Mouse (Mus musculus) E14TG2a.4 (cell line): ENCODE results near the gene St6galnac4.

Experiments used
- H3K27me3 ChIP-seq: 2 replicates; pipeline ENCODE4 v1.6.1; 2014; ENCODE audit warnings: low read length, control low read depth; ENCODE audit not compliant: insufficient read depth
- H3K36me3 ChIP-seq: 2 replicates; pipeline ENCODE4 v1.6.1; 2014; ENCODE audit warnings: low read length, control low read depth; ENCODE audit not compliant: insufficient read depth
- H3K4me1 ChIP-seq: replicated peaks from 2 replicates; pipeline ENCODE4 v1.6.1; 2014; ENCODE audit warnings: low read depth, low read length, control low read depth
- H3K4me3 ChIP-seq: replicated peaks from 2 replicates; pipeline ENCODE4 v1.5.1; 2014; ENCODE audit warnings: mild to moderate bottlenecking, low read length
- H3K9me3 ChIP-seq: 2 replicates; pipeline ENCODE4 v1.6.1; 2014; ENCODE audit warnings: low read length, control low read depth
- CTCF ChIP-seq: conservative IDR thresholded peaks from 2 replicates; pipeline ENCODE4 v1.5.1; 2014; ENCODE audit warnings: low read length
- NANOG ChIP-seq: IDR thresholded peaks from 2 replicates; pipeline ENCODE4 v1.6.1; 2014; ENCODE audit warnings: borderline replicate concordance, low read length, mixed read lengths
- POU5F1 ChIP-seq: IDR thresholded peaks from 2 replicates; pipeline ENCODE4 v1.6.1; 2014; ENCODE audit warnings: low read length, borderline replicate concordance

Gene St6galnac4

GRCm38 (mm10) chr2:32575586-32576160, 11.2 kb upstream of the St6galnac4 start, which contains the start of gene 9430097D07Rik:
Gene 9430097D07Rik, minus strand, starts transcription at chr2:32575684.
- Histone ChIP-seq H3K27me3 (peaks cover 36% of the 10 kb centered on the region), H3K4me3 (peak within 1 kb of the TSS; percentile 84), H3K4me1 (peaks cover 56% of the 10 kb centered on the region), H3K9me3 (no peaks in the 10 kb centered on the region), H3K36me3 (peaks cover 23% of the 10 kb centered on the region)
- TF ChIP-seq POU5F1 (no peak), NANOG (no peak), CTCF (no peak)

GRCm38 (mm10) chr2:32576532-32576931, 10.4 kb upstream of the St6galnac4 start:
- no peak overlapping the region for H3K4me3 ChIP-seq
- peaks cover 36% of the 10 kb centered on the region for H3K27me3 ChIP-seq
- H3K36me3 ChIP-seq = peaks cover 23% of the 10 kb centered on the region
- H3K4me1 ChIP-seq = peaks cover 60% of the 10 kb centered on the region
- TF ChIP-seq NANOG (no peak), CTCF (no peak), POU5F1 (no peak)
- no peaks in the 10 kb centered on the region for H3K9me3 ChIP-seq

- H3K27me3 ChIP-seq = peaks cover 46% of the 10 kb centered on the region
- TF ChIP-seq CTCF (no peak), NANOG (no peak), POU5F1 (no peak)
- H3K36me3 ChIP-seq = peaks cover 8% of the 10 kb centered on the region
These were observed 8.5 kb upstream of the St6galnac4 start for GRCm38 (mm10) chr2:32578146-32579046.

GRCm38 (mm10) chr2:32581450-32582095, 5.3 kb upstream of the St6galnac4 start:
- Histone ChIP-seq H3K9me3 (no peaks in the 10 kb centered on the region), H3K4me3 (peak overlapping the region; percentile 24), H3K4me1 (peaks cover 46% of the 10 kb centered on the region), H3K27me3 (peaks cover 43% of the 10 kb centered on the region), H3K36me3 (no peaks in the 10 kb centered on the region)
- peak; percentile 23; the same call in 1 of the 2 replicates for TF ChIP-seq CTCF
- TF ChIP-seq POU5F1 = no peak

More at GRCm38 (mm10) chr2:32578146-32579046, 8.5 kb upstream of the St6galnac4 start:
- H3K4me1 ChIP-seq = peaks cover 54% of the 10 kb centered on the region
- peak overlapping the region; percentile 37; the same call in 1 of the 2 replicates for H3K4me3 ChIP-seq
- no peaks in the 10 kb centered on the region for H3K9me3 ChIP-seq

- peak overlapping the region; percentile 66 for H3K4me3 ChIP-seq
- peaks cover 58% of the 10 kb centered on the region for H3K4me1 ChIP-seq
- TF ChIP-seq CTCF (peak; percentile 99), NANOG (no peak), POU5F1 (no peak)
These were observed 3.8 kb upstream of the St6galnac4 start for GRCm38 (mm10) chr2:32582830-32583799.

GRCm38 (mm10) chr2:32585149-32585714, 1.7 kb upstream of the St6galnac4 start:
- peaks cover 22% of the 10 kb centered on the region for H3K27me3 ChIP-seq
- peaks cover 9% of the 10 kb centered on the region; the same call in 1 of the 2 replicates for H3K36me3 ChIP-seq
- TF ChIP-seq CTCF (no peak), POU5F1 (no peak), NANOG (no peak)
- peaks cover 57% of the 10 kb centered on the region for H3K4me1 ChIP-seq
- no peak overlapping the region for H3K4me3 ChIP-seq
- no peaks in the 10 kb centered on the region for H3K9me3 ChIP-seq

More at GRCm38 (mm10) chr2:32582830-32583799, 3.8 kb upstream of the St6galnac4 start:
- no peaks in the 10 kb centered on the region for H3K9me3 ChIP-seq
- H3K36me3 ChIP-seq = no peaks in the 10 kb centered on the region
- peaks cover 36% of the 10 kb centered on the region for H3K27me3 ChIP-seq

GRCm38 (mm10) chr2:32587731-32588321, 931 bp downstream of the St6galnac4 start:
- no peaks in the 10 kb centered on the region for H3K9me3 ChIP-seq
- H3K36me3 ChIP-seq = peaks cover 13% of the 10 kb centered on the region; the same call in 1 of the 2 replicates
- peaks cover 46% of the 10 kb centered on the region for H3K4me1 ChIP-seq
- no peak for TF ChIP-seq CTCF
- TF ChIP-seq POU5F1 = no peak
- TF ChIP-seq NANOG = no peak
- peak overlapping the region; percentile 81 for H3K4me3 ChIP-seq
- H3K27me3 ChIP-seq = peaks cover 17% of the 10 kb centered on the region
